Mouse (Mus musculus) 3T3-L1 (cell line): ENCODE data around the gene Nav3.
A peak's percentile ranks its signal among the peaks of the same experiment; 100 is the strongest.

ENCODE experiments used
- DNase-seq: peaks from one replicate; pipeline ENCODE4 v3.0.0-alpha.2; 2015; ENCODE audit warnings: low read depth, low spot score

Gene Nav3

GRCm38 (mm10) chr10:110455838-110456493 lies at the start of gene Nav3:
Nav3 (minus strand) TSS chr10:110456204.
- no peak for DNase-seq

GRCm38 (mm10) chr10:110485306-110485705 lies 29.3 kb upstream of the Nav3 start:
- no peak for DNase-seq

- DNase-seq, result peak; percentile 82
Measured at GRCm38 (mm10) chr10:110484822-110485221, 28.8 kb upstream of the Nav3 start.

- no peak for DNase-seq
Measured at GRCm38 (mm10) chr10:110479189-110479588, 23.2 kb upstream of the Nav3 start.

GRCm38 (mm10) chr10:110477689-110478314 lies 21.8 kb upstream of the Nav3 start:
- DNase-seq, result no peak

GRCm38 (mm10) chr10:110474107-110474506 lies 18.1 kb upstream of the Nav3 start:
- peak; percentile 28 for DNase-seq

GRCm38 (mm10) chr10:110469445-110469844 lies 13.4 kb upstream of the Nav3 start:
- DNase-seq, result no peak

- no peak for DNase-seq
Measured at GRCm38 (mm10) chr10:110455063-110455837, 754 bp downstream of the Nav3 start.

GRCm38 (mm10) chr10:110453566-110453965 lies 2.4 kb downstream of the Nav3 start:
- DNase-seq, result no peak

GRCm38 (mm10) chr10:110440396-110440795 lies 15.6 kb downstream of the Nav3 start:
- DNase-seq, result no peak

GRCm38 (mm10) chr10:110431078-110431477 lies 24.9 kb downstream of the Nav3 start:
- no peak for DNase-seq

GRCm38 (mm10) chr10:110429578-110429977 lies 26.4 kb downstream of the Nav3 start:
- DNase-seq, result no peak

- DNase-seq, result no peak
Measured at GRCm38 (mm10) chr10:110429052-110429451, 27.0 kb downstream of the Nav3 start.

- DNase-seq, result no peak
Measured at GRCm38 (mm10) chr10:110421533-110421932, 34.5 kb downstream of the Nav3 start.

GRCm38 (mm10) chr10:110417003-110417402 lies 39.0 kb downstream of the Nav3 start:
- no peak for DNase-seq

GRCm38 (mm10) chr10:110415624-110416023 lies 40.4 kb downstream of the Nav3 start:
- no peak for DNase-seq

GRCm38 (mm10) chr10:110413281-110413897 lies 42.6 kb downstream of the Nav3 start:
- DNase-seq, result no peak

GRCm38 (mm10) chr10:110402950-110403349 lies 53.1 kb downstream of the Nav3 start:
- DNase-seq, result no peak

- DNase-seq, result no peak
Measured at GRCm38 (mm10) chr10:110400642-110401041, 55.4 kb downstream of the Nav3 start.

GRCm38 (mm10) chr10:110398643-110399042 lies 57.4 kb downstream of the Nav3 start:
- DNase-seq, result peak; percentile 13

- DNase-seq, result no peak
Measured at GRCm38 (mm10) chr10:110386476-110387197, 69.4 kb downstream of the Nav3 start.
